Mouse (Mus musculus) layer of hippocampus, postnatal 10 days (tissue): Measurements from ENCODE around the gene Ddx58. TPM values are rescaled to one million over a fixed set of nuclear protein-coding genes. Genes with fewer than 3 reads are reported as not detected.

Source experiments
- DNase-seq, 2 experiments: peaks; one replicate each; pipeline ENCODE4 v3.0.0; 2021; ENCODE audit warnings: low spot score in 2 of 2
- long read RNA-seq: library from polyadenylated mRNA; stranded (forward); transcript quantifications from one replicate; pipeline ENCODE4 v2.0.0, GENCODE M21; 2023
- total RNA-seq, 2 experiments: library from RNA; stranded (reverse); gene quantifications; 2 replicates each; pipeline ENCODE4 v1.2.3; 2021

The Ddx58 gene
- total RNA-seq: 1 to 10 TPM; 4.4 to 5.3 TPM
- long read RNA-seq, partial matches to known transcripts: 0 of 2 reads
- long read RNA-seq, other reads (novel, unspliced or antisense): 2 of 2 reads

GRCm38 (mm10) chr4:40239409-40240271, at the start of gene Ddx58:
Gene Ddx58, minus strand, starts transcription at chr4:40239828.
- peak; percentile 17 to 25 for DNase-seq

- no peak for DNase-seq
Observed at GRCm38 (mm10) chr4:40289046-40289445, 49.4 kb upstream of the Ddx58 start.

- DNase-seq: no peak
Observed at GRCm38 (mm10) chr4:40287415-40287814, 47.8 kb upstream of the Ddx58 start.

- peak; percentile 66 to 77 for DNase-seq
Observed at GRCm38 (mm10) chr4:40285582-40285981, 46.0 kb upstream of the Ddx58 start.

GRCm38 (mm10) chr4:40279276-40279900, 39.8 kb upstream of the Ddx58 start, which contains the start of gene Ndufb6:
Gene Ndufb6, minus strand, starts transcription at chr4:40279421.
- peak; percentile 94 to 97 for DNase-seq

GRCm38 (mm10) chr4:40278880-40279275, 39.2 kb upstream of the Ddx58 start:
- no peak for DNase-seq

GRCm38 (mm10) chr4:40269430-40270032, 29.9 kb upstream of the Ddx58 start, which contains the start of the genes Smim27 and Topors:
Gene Smim27, plus strand, starts transcription at chr4:40269579.
Gene Topors, minus strand, starts transcription at chr4:40269850.
- DNase-seq: peak; percentile 92 to 94

- DNase-seq: no peak
Observed at GRCm38 (mm10) chr4:40268835-40269234, 29.2 kb upstream of the Ddx58 start.

GRCm38 (mm10) chr4:40268204-40268813, 28.7 kb upstream of the Ddx58 start:
- peak; percentile 95 to 96 for DNase-seq

- DNase-seq: no peak
Observed at GRCm38 (mm10) chr4:40267681-40268080, 28.1 kb upstream of the Ddx58 start.

- DNase-seq: no peak
Observed at GRCm38 (mm10) chr4:40264321-40264720, 24.7 kb upstream of the Ddx58 start.

GRCm38 (mm10) chr4:40254385-40255103, 14.9 kb upstream of the Ddx58 start:
- no peak for DNase-seq

- DNase-seq: no peak
Observed at GRCm38 (mm10) chr4:40253766-40254165, 14.1 kb upstream of the Ddx58 start.

GRCm38 (mm10) chr4:40250984-40251383, 11.4 kb upstream of the Ddx58 start:
- no peak for DNase-seq

- DNase-seq: no peak
Observed at GRCm38 (mm10) chr4:40244035-40244434, 4.4 kb upstream of the Ddx58 start.

GRCm38 (mm10) chr4:40243006-40243405, 3.4 kb upstream of the Ddx58 start:
- no peak for DNase-seq

- DNase-seq: no peak
Observed at GRCm38 (mm10) chr4:40241928-40242327, 2.3 kb upstream of the Ddx58 start.

GRCm38 (mm10) chr4:40240272-40240744, 680 bp upstream of the Ddx58 start:
- DNase-seq: no peak

GRCm38 (mm10) chr4:40238483-40239408, 882 bp downstream of the Ddx58 start:
- DNase-seq: peak; percentile 15 to 35
